Comparison of ENCODE assay signal across 8 mouse cellular contexts in the genomic region with DNA sequence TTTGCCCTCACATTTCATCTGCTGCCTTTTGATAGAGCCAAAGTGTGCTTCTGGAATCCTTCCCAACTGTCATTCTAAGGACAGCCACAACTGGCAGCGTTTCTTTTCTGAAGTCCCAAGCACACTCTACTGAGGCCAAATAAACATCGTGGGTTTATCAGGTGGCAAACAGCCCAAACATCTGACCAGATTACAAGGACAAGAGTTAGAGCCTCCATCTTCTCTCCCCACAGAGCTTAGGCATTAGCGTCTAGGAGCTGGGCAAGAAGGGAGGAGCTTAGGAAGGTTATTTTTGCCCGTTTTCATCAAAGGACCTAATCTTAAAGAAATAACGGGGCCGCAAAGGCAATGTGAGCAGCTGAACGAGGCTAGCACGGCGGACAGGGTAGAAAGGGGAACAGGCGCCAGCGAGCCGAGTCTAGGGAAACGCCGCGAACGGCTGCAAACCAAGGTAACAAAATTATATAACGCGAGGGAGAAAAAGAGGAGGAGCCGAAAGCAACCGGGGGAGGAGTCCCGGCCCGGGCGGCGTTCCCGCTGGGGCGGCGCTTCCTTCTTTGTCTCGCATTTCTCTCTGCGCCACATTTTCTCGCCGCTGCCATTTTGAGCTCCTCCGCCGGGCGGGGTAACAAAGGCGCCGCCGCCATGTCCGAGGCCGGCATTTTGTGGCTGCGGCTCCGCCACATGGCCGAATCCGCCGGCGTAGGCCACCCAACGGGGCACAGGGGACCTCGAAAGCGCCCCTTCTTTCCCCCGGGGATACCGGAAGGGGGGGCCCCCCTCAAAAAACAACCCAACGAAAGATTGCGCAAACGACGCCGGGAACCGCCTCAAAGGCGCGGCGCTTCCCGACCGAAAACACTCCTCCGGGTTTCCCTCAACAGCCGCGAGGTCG. TPM values are rescaled to one million over a fixed set of nuclear protein-coding genes. Genes with fewer than 3 reads are reported as not detected.
DNase-seq lines count a peak whose midpoint lies in the region; ATAC-seq and TF ChIP-seq lines count a peak whose summit lies in the region.

No protein-coding gene starts in this region.

- WGBS in hindbrain, embryonic 10.5 days = under 1% methylated on average over 65 of the region's 65 CpGs
- WGBS in lung, postnatal 0 days = under 1% methylated on average over 36 of the region's 65 CpGs

- peak overlapping the region; percentile 100 for H3K27ac ChIP-seq in hindbrain, embryonic 10.5 days
- peak overlapping the region; percentile 97 for H3K27ac ChIP-seq in lung, postnatal 0 days (ENCODE audit: low read length)

- peak overlapping the region; percentile 99 for H3K9ac ChIP-seq in lung, postnatal 0 days (replicated peaks; ENCODE audit: low read depth)

- H3K4me2 ChIP-seq in lung, postnatal 0 days (replicated peaks; ENCODE audit: low read depth, low read length) = peak overlapping the region; percentile 60

- H3K4me3 ChIP-seq in hindbrain, embryonic 10.5 days = peak overlapping the region; percentile 97
- H3K4me3 ChIP-seq in lung, postnatal 0 days (ENCODE audit: low read depth, low read length) = peak overlapping the region; percentile 81

- peak; percentile 71 for DNase-seq in MEL-GATA-1-ER (ENCODE audit: extremely low read depth, low read depth)
- DNase-seq in cerebellum, adult 8-10 months = peak; percentile 89
- peak; percentile 83 for DNase-seq in hindbrain, embryonic 10.5 days (ENCODE audit: low spot score)
- DNase-seq in layer of hippocampus, postnatal 10 days (ENCODE audit: low spot score in 2 of 2) = peak; percentile 87 to 93
- peak; percentile 96 for DNase-seq in lung, postnatal 0 days (ENCODE audit: low spot score)
- peak; percentile 83 for DNase-seq in ovary, postnatal 10 days (ENCODE audit: low spot score)
- DNase-seq in thymus, postnatal 0 days (ENCODE audit: low spot score) = peak; percentile 94

- TF ChIP-seq EP300 in lung, postnatal 0 days (IDR thresholded peaks at IDR 0.05) = no peak

- H3K36me3 ChIP-seq in hindbrain, embryonic 10.5 days = peaks cover 59% of the 10 kb centered on the region
- peaks cover 31% of the 10 kb centered on the region; the same call in 1 of the 2 replicates for H3K36me3 ChIP-seq in lung, postnatal 0 days (ENCODE audit: insufficient read depth, low read length)

- peaks cover 25% of the 10 kb centered on the region for H3K4me1 ChIP-seq in hindbrain, embryonic 10.5 days (replicated peaks)
- no peaks in the 10 kb centered on the region for H3K4me1 ChIP-seq in lung, postnatal 0 days (ENCODE audit: insufficient read depth, low read depth, low read length)

- H3K9me3 ChIP-seq in hindbrain, embryonic 10.5 days = no peaks in the 10 kb centered on the region
- H3K9me3 ChIP-seq in lung, postnatal 0 days (ENCODE audit: low read length) = no peaks in the 10 kb centered on the region

- ATAC-seq in frontal cortex, adult (ENCODE audit: low TSS enrichment) = peak; percentile 42
- ATAC-seq in lung, postnatal 0 days = peak; percentile 46

- H3K27me3 ChIP-seq in hindbrain, embryonic 10.5 days (ENCODE audit: insufficient read depth, poor library complexity, severe bottlenecking) = no peaks in the 10 kb centered on the region
- no peaks in the 10 kb centered on the region for H3K27me3 ChIP-seq in lung, postnatal 0 days (replicated peaks; ENCODE audit: insufficient read depth, low read length)

- TF ChIP-seq CTCF in lung, postnatal 0 days (IDR thresholded peaks at IDR 0.05) = peak; percentile 19; the same call in 1 of the 2 replicates

RNA-seq across cellular contexts. Expression of a gene that starts 1.6 kb away (rescaled TPM):
- 285 and 301 TPM in 2 replicates for polyA plus RNA-seq in hindbrain, embryonic 10.5 days (2016; fragmentation: Nextera tagmentation; extraction: Ambion mirVana)
- 100 to 1,000 TPM; 692 to 786 TPM for total RNA-seq in layer of hippocampus, postnatal 10 days (2021)
- polyA plus RNA-seq in lung, postnatal 0 days (2015; fragmentation: Nextera tagmentation; extraction: Ambion mirVana) = 296 and 352 TPM in 2 replicates
- 417 and 435 TPM in 2 replicates for polyA plus RNA-seq in thymus, postnatal 0 days (2015; fragmentation: Nextera tagmentation; extraction: Ambion mirVana)

RNA-seq across cellular contexts. Expression of a gene that starts 1.7 kb away (rescaled TPM):
- polyA plus RNA-seq in hindbrain, embryonic 10.5 days (2016; fragmentation: Nextera tagmentation; extraction: Ambion mirVana) = 14.8 and 20.2 TPM in 2 replicates
- 10 to 100 TPM; 11.3 to 12.9 TPM for total RNA-seq in layer of hippocampus, postnatal 10 days (2021)
- 9.5 and 12.1 TPM in 2 replicates for polyA plus RNA-seq in lung, postnatal 0 days (2015; fragmentation: Nextera tagmentation; extraction: Ambion mirVana)
- polyA plus RNA-seq in thymus, postnatal 0 days (2015; fragmentation: Nextera tagmentation; extraction: Ambion mirVana) = 20.7 and 23.6 TPM in 2 replicates

RNA-seq across cellular contexts. Expression of a gene that starts 8.0 kb away (rescaled TPM):
- 8.1 and 10.1 TPM in 2 replicates for polyA plus RNA-seq in hindbrain, embryonic 10.5 days (2016; fragmentation: Nextera tagmentation; extraction: Ambion mirVana)
- 1 to 10 TPM; 3.9 to 5.6 TPM for total RNA-seq in layer of hippocampus, postnatal 10 days (2021)
- polyA plus RNA-seq in lung, postnatal 0 days (2015; fragmentation: Nextera tagmentation; extraction: Ambion mirVana) = 9.0 and 9.1 TPM in 2 replicates
- polyA plus RNA-seq in thymus, postnatal 0 days (2015; fragmentation: Nextera tagmentation; extraction: Ambion mirVana) = 18.9 and 19.1 TPM in 2 replicates

RNA-seq across cellular contexts. Expression of a gene that starts 36.4 kb away (rescaled TPM):
- polyA plus RNA-seq in hindbrain, embryonic 10.5 days (2016; fragmentation: Nextera tagmentation; extraction: Ambion mirVana) = 0.93 and 1.6 TPM in 2 replicates
- total RNA-seq in layer of hippocampus, postnatal 10 days (2021) = 1 to 10 TPM in 1 of 2 experiments, under 1 TPM in 1; 0.62 to 1.3 TPM
- 2.5 and 4.1 TPM in 2 replicates for polyA plus RNA-seq in lung, postnatal 0 days (2015; fragmentation: Nextera tagmentation; extraction: Ambion mirVana)
- 8.2 and 11.4 TPM in 2 replicates for polyA plus RNA-seq in thymus, postnatal 0 days (2015; fragmentation: Nextera tagmentation; extraction: Ambion mirVana)

RNA-seq across cellular contexts. Expression of a gene that starts 37.0 kb away (rescaled TPM):
- 17.3 and 18.3 TPM in 2 replicates for polyA plus RNA-seq in hindbrain, embryonic 10.5 days (2016; fragmentation: Nextera tagmentation; extraction: Ambion mirVana)
- total RNA-seq in layer of hippocampus, postnatal 10 days (2021) = 10 to 100 TPM; 18.5 to 19.7 TPM
- 163 and 172 TPM in 2 replicates for polyA plus RNA-seq in lung, postnatal 0 days (2015; fragmentation: Nextera tagmentation; extraction: Ambion mirVana)
- polyA plus RNA-seq in thymus, postnatal 0 days (2015; fragmentation: Nextera tagmentation; extraction: Ambion mirVana) = 60.8 and 61.8 TPM in 2 replicates

Comparison
In these comparisons a context has a peak if more than half of its experiments do, and no peak if none do; other contexts are left out.
1. Peak in every context shown above with its lines: DNase-seq, ATAC-seq, H3K4me3 ChIP-seq and H3K27ac ChIP-seq.